ENCODE assay signal across 20 mouse cellular contexts in genomic region chr5:75906102-75906501, GRCm38 (mm10).
DNase-seq lines count a peak whose midpoint lies in the region; TF ChIP-seq lines count a peak whose summit lies in the region.
"Had no signal": no experiment of that assay in that cellular context is flagged by ENCODE, and none has a peak within 500 bp of the region (broad histone marks: within the 10 kb centered on the region; RNA-seq: fewer than 3 reads in every experiment).

No protein-coding gene starts in this region.

- peaks cover 7% of the 10 kb centered on the region for H3K4me1 ChIP-seq in heart, adult 2 months (ENCODE audit: control insufficient read depth, insufficient read depth, low read length)
- peaks cover 2% of the 10 kb centered on the region; the same call in 1 of the 2 replicates for H3K4me1 ChIP-seq in lung, adult 2 months (ENCODE audit: control insufficient read depth, insufficient read depth, low read length)
- H3K4me1 ChIP-seq: hindbrain, embryonic 12.5 days; limb, embryonic 15.5 days; midbrain, embryonic 13.5 days; neural tube, embryonic 12.5 days had no signal

- no peak for TF ChIP-seq POLR2A in heart, adult 2 months (IDR thresholded peaks at IDR 0.05; ENCODE audit: insufficient read depth, low read depth, low read length)
- TF ChIP-seq POLR2A in lung, adult 2 months (IDR thresholded peaks at IDR 0.05; ENCODE audit: borderline replicate concordance, extremely low read depth, low read depth, low read length) = no peak

- intact Hi-C loops in heart, adult 2 months (cut with DNase I) = no loop called here
- intact Hi-C loops in heart, postnatal 25 days (cut with DNase I) = no loop called here

- no peaks in the 10 kb centered on the region; the same call in 1 of the 2 replicates for H3K36me3 ChIP-seq in heart, adult 2 months (ENCODE audit: control insufficient read depth, insufficient read depth, low read length)
- H3K36me3 ChIP-seq: hindbrain, embryonic 12.5 days; limb, embryonic 15.5 days; midbrain, embryonic 13.5 days; neural tube, embryonic 12.5 days had no signal

- 25% methylated on average over 4 of the region's 4 CpGs for WGBS in heart, adult 2 months
- WGBS in lung, adult 2 months = 56% methylated on average over 4 of the region's 4 CpGs

- peak; percentile 85 for TF ChIP-seq EP300 in heart, adult 2 months (IDR thresholded peaks at IDR 0.05; ENCODE audit: insufficient read depth, low read depth, low read length)

- no peaks in the 10 kb centered on the region for H3K79me2 ChIP-seq in heart, adult 2 months (replicated peaks; ENCODE audit: control insufficient read depth, insufficient read depth, low read length)

- no peak overlapping the region; the same call in 1 of the 2 replicates for H3K27ac ChIP-seq in heart, adult 2 months
- H3K27ac ChIP-seq: hindbrain, embryonic 12.5 days; layer of hippocampus, adult 2 months; limb, embryonic 15.5 days; midbrain, embryonic 13.5 days; neural tube, embryonic 12.5 days; stomach, postnatal 0 days had no signal

- H3K4me3 ChIP-seq in heart, adult 2 months = no peak overlapping the region
- no peak overlapping the region for H3K4me3 ChIP-seq in lung, adult 2 months (replicated peaks; ENCODE audit: extremely low read depth, low read depth, low read length)
- H3K4me3 ChIP-seq: hindbrain, embryonic 12.5 days; layer of hippocampus, adult 2 months; limb, embryonic 15.5 days; midbrain, embryonic 13.5 days; neural tube, embryonic 12.5 days had no signal

- no peak for TF ChIP-seq CTCF in heart, adult 2 months (IDR thresholded peaks at IDR 0.05)
- TF ChIP-seq CTCF in lung, adult 2 months (IDR thresholded peaks at IDR 0.05; ENCODE audit: insufficient read depth, low read length) = no peak

- H3K9ac ChIP-seq in heart, adult 2 months (ENCODE audit: low read depth, low read length) = no peak overlapping the region
- H3K9ac ChIP-seq: hindbrain, embryonic 12.5 days; limb, embryonic 15.5 days; liver, postnatal 0 days; midbrain, embryonic 13.5 days; neural tube, embryonic 12.5 days had no signal

- H3K27me3 ChIP-seq in heart, adult 2 months (ENCODE audit: control insufficient read depth, insufficient read depth, low read length) = no peaks in the 10 kb centered on the region
- H3K27me3 ChIP-seq: hindbrain, embryonic 12.5 days; limb, embryonic 15.5 days; midbrain, embryonic 13.5 days; neural tube, embryonic 12.5 days had no signal

- peak; percentile 40 to 45 for DNase-seq in heart, adult 2 months
- no peak for DNase-seq in heart, postnatal 25 days (ENCODE audit: low spot score)
- DNase-seq in lung, adult 18-20 months = peak; percentile 16 to 29
- no peak for DNase-seq in lung, adult 2 months
- DNase-seq in kidney, adult 8-10 months = peak; percentile 34 to 46
- peak; percentile 43 for DNase-seq in kidney, postnatal 14 days
- no peak for DNase-seq in cerebellum, adult 11 months
- DNase-seq in T-cell, adult 2 months (ENCODE audit: low spot score) = no peak
- DNase-seq: cerebellum, adult 18-20 months; cerebellum, postnatal 25 days; embryo, embryonic 11 days; gastrocnemius, postnatal 36 days; liver, postnatal 0 days; right cerebral cortex, postnatal 4 days had no signal

Comparison
In these comparisons a context has a peak if more than half of its experiments do, and no peak if none do; other contexts are left out.
1. DNase-seq: peak in heart, adult 2 months (2 of 2), lung, adult 18-20 months (2 of 2), kidney, adult 8-10 months (2 of 2) and kidney, postnatal 14 days (single experiment); none in heart, postnatal 25 days (single experiment), lung, adult 2 months (single experiment), cerebellum, adult 11 months (single experiment) and T-cell, adult 2 months (single experiment).